Mouse (Mus musculus) E14TG2a.4 (cell line): ENCODE measurements around the gene Ift27.

Experiments
- CTCF ChIP-seq: conservative IDR thresholded peaks from 2 replicates; pipeline ENCODE4 v1.5.1; 2014; ENCODE audit warnings: low read length
- NANOG ChIP-seq: IDR thresholded peaks from 2 replicates; pipeline ENCODE4 v1.6.1; 2014; ENCODE audit warnings: borderline replicate concordance, low read length, mixed read lengths
- POU5F1 ChIP-seq: IDR thresholded peaks from 2 replicates; pipeline ENCODE4 v1.6.1; 2014; ENCODE audit warnings: low read length, borderline replicate concordance

GRCm38 (mm10) chr15:78178397-78178796 is 4.5 kb upstream of the Ift27 start:
- TF ChIP-seq CTCF (peak; percentile 96), POU5F1 (no peak), NANOG (no peak)
